Mouse (Mus musculus) forebrain, embryonic 13.5 days (tissue): ENCODE measurements around the gene Gm10721. TPM values are rescaled to one million over a fixed set of nuclear protein-coding genes. Genes with fewer than 3 reads are reported as not detected.
"Not testable (repeated sequence)": the region's sequence is repeated elsewhere in the genome, so short reads cannot be mapped to it uniquely, and the experiment has no call there.

ENCODE experiments used
- ATAC-seq: fragments of 200-750 bp; cut with Nextera tagmentation; 2 replicates; pipeline ENCODE4 v1.8.0; 2017
- H3K27ac ChIP-seq: fragments of 300-500 bp; sonication (generic); 2 replicates; pipeline ENCODE4 v1.5.1; 2015; ENCODE audit warnings: inconsistent platforms, mild to moderate bottlenecking, moderate library complexity
- H3K27me3 ChIP-seq: fragments of 300-500 bp; sonication (generic); 2 replicates; pipeline ENCODE4 v1.6.1; 2015; ENCODE audit warnings: mild to moderate bottlenecking, inconsistent platforms
- H3K36me3 ChIP-seq: fragments of 300-500 bp; sonication (generic); 2 replicates; pipeline ENCODE4 v1.6.1; 2015; ENCODE audit warnings: mild to moderate bottlenecking, inconsistent platforms; ENCODE audit not compliant: poor library complexity, severe bottlenecking
- H3K4me1 ChIP-seq: fragments of 300-500 bp; sonication (generic); 2 replicates; pipeline ENCODE4 v1.6.1; 2015; ENCODE audit warnings: inconsistent platforms
- H3K4me2 ChIP-seq: fragments of 300-500 bp; sonication (generic); 2 replicates; pipeline ENCODE4 v1.6.1; 2015; ENCODE audit warnings: inconsistent platforms, mild to moderate bottlenecking, moderate library complexity
- H3K4me3 ChIP-seq: fragments of 300-500 bp; sonication (generic); 2 replicates; pipeline ENCODE4 v1.5.1; 2015; ENCODE audit warnings: mild to moderate bottlenecking, inconsistent platforms
- H3K9ac ChIP-seq: fragments of 300-500 bp; sonication (generic); 2 replicates; pipeline ENCODE4 v1.6.1; 2015; ENCODE audit warnings: mild to moderate bottlenecking, inconsistent platforms
- H3K9me3 ChIP-seq: fragments of 300-500 bp; sonication (generic); replicated peaks from 2 replicates; pipeline ENCODE4 v1.6.1; 2016; ENCODE audit warnings: inconsistent platforms
- WGBS: fragments of 180-500 bp; shearing (Covaris S2); methylation state at CpG from one replicate; pipeline ENCODE4 v1.1.7; 2015; 5-methylcytosine and 5-hydroxymethylcytosine counted together
- microRNA-seq: library from miRNA; unstranded; fragments of <30 nt; microRNA quantifications from one replicate; pipeline ENCODE4, GENCODE M21; 2016
- polyA plus RNA-seq: library from polyadenylated mRNA; unstranded; fragments of >200 nt; fragmentation: Nextera tagmentation; extraction: Ambion mirVana; gene quantifications from 2 replicates; pipeline ENCODE4 v1.2.1, GENCODE M21; 2015

Gene Gm10721
- polyA plus RNA-seq, 1 experiment from 2014 or later = 0.30 TPM

DNA sequence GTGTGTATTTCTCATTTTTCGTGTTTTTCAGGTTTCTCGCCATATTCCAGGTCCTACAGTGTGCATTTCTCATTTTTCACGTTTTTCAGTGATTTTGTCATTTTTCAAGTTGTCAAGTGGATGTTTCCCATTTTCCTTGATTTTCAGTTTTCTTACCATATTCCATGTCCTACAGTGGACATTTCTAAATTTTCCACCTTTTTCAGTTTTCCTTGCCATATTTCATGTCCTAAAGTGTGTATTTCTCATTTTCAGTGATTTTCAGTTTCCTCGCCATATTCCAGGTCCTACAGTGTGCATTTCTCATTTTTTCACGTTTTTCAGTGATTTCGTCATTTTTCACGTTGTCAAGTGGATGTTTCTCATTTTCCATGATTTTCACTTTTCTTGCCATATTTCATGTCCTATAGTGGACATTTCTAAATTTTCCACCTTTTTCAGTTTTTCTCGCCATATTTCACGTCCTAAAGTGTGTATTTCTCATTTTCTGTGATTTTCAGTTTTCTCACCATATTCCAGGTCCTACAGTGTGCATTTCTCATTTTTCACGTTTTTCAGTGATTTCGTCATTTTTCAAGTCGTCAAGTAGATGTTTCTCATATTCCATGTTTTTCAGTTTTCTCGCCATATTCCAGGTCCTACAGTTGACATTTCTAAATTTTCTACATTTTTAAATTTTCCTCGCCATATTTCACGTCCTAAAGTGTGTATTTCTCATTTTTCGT is 16.5 kb downstream of the Gm10721 start:
- H3K4me2 ChIP-seq, H3K9ac ChIP-seq, H3K27me3 ChIP-seq, ATAC-seq, H3K36me3 ChIP-seq, H3K4me1 ChIP-seq, H3K27ac ChIP-seq, H3K4me3 ChIP-seq, H3K9me3 ChIP-seq: not testable (repeated sequence)
- WGBS = 63% methylated on average over 14 of the region's 16 CpGs

DNA sequence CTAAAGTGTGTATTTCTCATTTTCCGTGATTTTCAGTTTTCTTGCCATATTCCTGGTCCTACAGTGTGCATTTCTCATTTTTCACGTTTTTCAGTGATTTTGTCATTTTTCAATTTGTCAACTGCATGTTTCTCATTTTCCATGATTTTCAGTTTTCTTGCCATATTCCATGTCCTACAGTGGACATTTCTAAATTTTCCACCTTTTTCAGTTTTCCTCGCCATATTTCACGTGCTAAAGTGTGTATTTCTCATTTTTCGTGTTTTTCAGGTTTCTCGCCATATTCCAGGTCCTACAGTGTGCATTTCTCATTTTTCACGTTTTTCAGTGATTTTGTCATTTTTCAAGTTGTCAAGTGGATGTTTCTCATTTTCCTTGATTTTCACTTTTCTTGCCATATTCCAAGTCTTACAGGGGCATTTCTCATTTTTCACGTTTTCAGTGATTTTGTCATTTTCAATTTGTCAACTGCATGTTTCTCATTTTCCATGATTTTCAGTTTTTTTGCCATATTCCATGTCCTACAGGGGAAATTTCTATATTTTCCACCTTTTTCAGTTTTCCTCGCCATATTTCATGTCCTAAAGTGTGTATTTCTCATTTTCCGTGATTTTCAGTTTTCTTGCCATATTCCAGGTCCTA is 17.9 kb downstream of the Gm10721 start:
- H3K4me3 ChIP-seq, H3K27me3 ChIP-seq, H3K4me1 ChIP-seq, H3K9me3 ChIP-seq, H3K4me2 ChIP-seq, H3K9ac ChIP-seq, H3K36me3 ChIP-seq, H3K27ac ChIP-seq: not testable (repeated sequence)
- ATAC-seq = 0 out of 2 replicates have a peak, but pooled peaks have one; percentile 48
- WGBS = 57% methylated on average over 2 of the region's 10 CpGs

DNA sequence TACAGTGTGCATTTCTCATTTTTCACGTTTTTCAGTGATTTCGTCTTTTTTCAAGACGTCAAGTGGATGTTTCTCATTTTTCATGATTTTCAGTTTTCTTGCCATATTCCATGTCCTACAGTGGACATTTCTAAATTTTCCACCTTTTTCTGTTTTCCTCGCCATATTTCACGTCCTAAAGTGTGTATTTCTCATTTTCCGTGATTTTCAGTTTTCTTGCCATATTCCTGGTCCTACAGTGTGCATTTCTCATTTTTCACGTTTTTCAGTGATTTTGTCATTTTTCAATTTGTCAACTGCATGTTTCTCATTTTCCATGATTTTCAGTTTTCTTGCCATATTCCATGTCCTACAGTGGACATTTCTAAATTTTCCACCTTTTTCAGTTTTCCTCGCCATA is 21.4 kb downstream of the Gm10721 start, which contains the start of gene Gm17535:
TSS of gene Gm17535 (plus strand) at position 301 of the 400 bp plus-strand sequence.
- H3K9ac ChIP-seq, H3K4me2 ChIP-seq, H3K27me3 ChIP-seq, H3K9me3 ChIP-seq, H3K4me1 ChIP-seq, H3K36me3 ChIP-seq, H3K4me3 ChIP-seq, ATAC-seq, H3K27ac ChIP-seq: not testable (repeated sequence)
- 54% methylated on average over 1 of the region's 8 CpGs for WGBS

DNA sequence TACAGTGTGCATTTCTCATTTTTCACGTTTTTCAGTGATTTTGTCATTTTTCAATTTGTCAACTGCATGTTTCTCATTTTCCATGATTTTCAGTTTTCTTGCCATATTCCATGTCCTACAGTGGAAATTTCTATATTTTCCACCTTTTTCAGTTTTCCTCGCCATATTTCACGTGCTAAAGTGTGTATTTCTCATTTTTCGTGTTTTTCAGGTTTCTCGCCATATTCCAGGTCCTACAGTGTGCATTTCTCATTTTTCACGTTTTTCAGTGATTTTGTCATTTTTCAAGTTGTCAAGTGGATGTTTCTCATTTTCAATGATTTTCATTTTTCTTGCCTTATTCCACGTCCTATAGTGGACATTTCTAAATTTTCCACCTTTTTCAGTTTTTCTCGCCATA is 23.6 kb downstream of the Gm10721 start, which contains the start of gene Gm10715:
TSS of gene Gm10715 (plus strand) at position 301 of the 400 bp plus-strand sequence.
- not testable (repeated sequence) for H3K9ac ChIP-seq, H3K4me3 ChIP-seq, H3K9me3 ChIP-seq, H3K27me3 ChIP-seq, H3K27ac ChIP-seq, H3K4me1 ChIP-seq, H3K36me3 ChIP-seq, ATAC-seq, H3K4me2 ChIP-seq
- WGBS = 74% methylated on average over 8 of the region's 8 CpGs

DNA sequence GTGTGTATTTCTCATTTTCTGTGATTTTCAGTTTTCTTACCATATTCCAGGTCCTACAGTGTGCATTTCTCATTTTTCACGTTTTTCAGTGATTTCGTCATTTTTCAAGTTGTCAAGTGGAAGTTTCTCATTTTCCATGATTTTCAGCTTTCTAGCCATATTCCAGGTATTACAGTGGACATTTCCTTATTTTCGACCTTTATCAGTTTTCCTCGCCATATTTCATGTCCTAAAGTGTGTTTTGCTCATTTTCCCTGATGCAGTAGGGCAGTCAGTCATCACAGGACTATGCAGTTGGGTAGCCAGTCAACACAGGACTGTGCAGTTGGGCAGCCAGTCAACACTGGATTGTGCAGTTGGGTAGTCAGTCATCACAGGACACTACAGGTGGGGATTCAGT is 25.2 kb downstream of the Gm10721 start:
- not testable (repeated sequence) for H3K9ac ChIP-seq, H3K27ac ChIP-seq, H3K9me3 ChIP-seq, H3K27me3 ChIP-seq, H3K36me3 ChIP-seq, ATAC-seq, H3K4me1 ChIP-seq, H3K4me3 ChIP-seq, H3K4me2 ChIP-seq
- 62% methylated on average over 4 of the region's 4 CpGs for WGBS

Small RNA genes lying within 50 kb of the gene (microRNA-seq; reads per million reads assigned to microRNA genes)
- not detected for gene Mir101c

Other genes with a start within 250 kb of the Gm10721 start
- gene Gm10722, start 12.2 kb upstream of the Gm10721 start, polyA plus RNA-seq = not detected in 2 replicates
- not detected in 2 replicates for gene Gm11168, start 9.8 kb upstream of the Gm10721 start, polyA plus RNA-seq
- gene Gm10720, start 2.5 kb downstream of the Gm10721 start, polyA plus RNA-seq = not detected in 2 replicates
- gene Gm10719, start 4.3 kb downstream of the Gm10721 start, polyA plus RNA-seq = 0.72 TPM in 1 of 2 replicates, not detected in the other
- gene Gm10718, start 10.4 kb downstream of the Gm10721 start, polyA plus RNA-seq = 0.69 and 2.1 TPM in 2 replicates
- gene Gm10717, start 12.3 kb downstream of the Gm10721 start, polyA plus RNA-seq = 0.58 and 0.65 TPM in 2 replicates
- not detected in 2 replicates for gene Gm17535, start 21.5 kb downstream of the Gm10721 start, polyA plus RNA-seq
- gene Gm10715, start 23.7 kb downstream of the Gm10721 start, polyA plus RNA-seq = not detected in 2 replicates